Mouse (Mus musculus): ENCODE data around the gene Rtca. TPM values are rescaled to one million over a fixed set of nuclear protein-coding genes. Genes with fewer than 3 reads are reported as not detected.
A peak's percentile ranks its signal among the peaks of the same experiment; 100 is the strongest.

The Rtca gene
- polyA plus RNA-seq, 1 experiment from 2014 or later, result 59.6 TPM

- Histone ChIP-seq H3K4me1 (ENCODE audit: control insufficient read depth, insufficient read depth, low read length) (no peaks in the 10 kb centered on the region), H3K9ac (ENCODE audit: low read length) (no peak overlapping the region), H3K27me3 (ENCODE audit: control insufficient read depth, insufficient read depth, low read length) (no peaks in the 10 kb centered on the region), H3K27ac (ENCODE audit: low read length) (no peak overlapping the region), H3K4me3 (replicated peaks; ENCODE audit: low read length) (no peak overlapping the region), H3K4me2 (ENCODE audit: low read depth, low read length) (no peak overlapping the region), H3K9me3 (replicated peaks; ENCODE audit: control insufficient read depth, low read length) (no peaks in the 10 kb centered on the region), H3K36me3 (ENCODE audit: control insufficient read depth, insufficient read depth, low read length) (no peaks in the 10 kb centered on the region)
- ATAC-seq (ENCODE audit: insufficient read depth, low FRiP score), result no peak
- 76% methylated on average over 12 of the region's 12 CpGs for WGBS
Measured at GRCm38 (mm10) chr3:116520141-116520761, 12.2 kb upstream of the Rtca start.

GRCm38 (mm10) chr3:116512904-116513716 lies 5.1 kb upstream of the Rtca start, which contains the start of gene Dbt:
Dbt (plus strand) TSS chr3:116513070.
- Histone ChIP-seq H3K4me2 (ENCODE audit: low read depth, low read length) (peak within 1 kb of the TSS; percentile 63), H3K9ac (ENCODE audit: low read length) (peak within 1 kb of the TSS; percentile 80), H3K4me3 (replicated peaks; ENCODE audit: low read length) (peak within 1 kb of the TSS; percentile 76), H3K36me3 (ENCODE audit: control insufficient read depth, insufficient read depth, low read length) (no peaks in the 10 kb centered on the region), H3K27me3 (ENCODE audit: control insufficient read depth, insufficient read depth, low read length) (no peaks in the 10 kb centered on the region), H3K4me1 (ENCODE audit: control insufficient read depth, insufficient read depth, low read length) (peaks cover 7% of the 10 kb centered on the region), H3K9me3 (replicated peaks; ENCODE audit: control insufficient read depth, low read length) (no peaks in the 10 kb centered on the region), H3K27ac (ENCODE audit: low read length) (no peak within 1 kb of the TSS)
- ATAC-seq (ENCODE audit: insufficient read depth, low FRiP score), result peak; percentile 94
- WGBS, result 1% methylated on average over 36 of the region's 36 CpGs

- peak overlapping the region; percentile 63 for H3K4me2 ChIP-seq (ENCODE audit: low read depth, low read length)
- ATAC-seq (ENCODE audit: insufficient read depth, low FRiP score), result peak; percentile 11; the same call in 1 of the 2 replicates
Measured at GRCm38 (mm10) chr3:116512151-116512903, 4.3 kb upstream of the Rtca start.

GRCm38 (mm10) chr3:116495671-116496070 lies 12.3 kb downstream of the Rtca start:
- Histone ChIP-seq H3K27me3 (ENCODE audit: control insufficient read depth, insufficient read depth, low read length) (no peaks in the 10 kb centered on the region), H3K4me2 (ENCODE audit: low read depth, low read length) (no peak overlapping the region), H3K9ac (ENCODE audit: low read length) (no peak overlapping the region), H3K4me1 (ENCODE audit: control insufficient read depth, insufficient read depth, low read length) (no peaks in the 10 kb centered on the region), H3K4me3 (replicated peaks; ENCODE audit: low read length) (no peak overlapping the region), H3K27ac (ENCODE audit: low read length) (no peak overlapping the region), H3K36me3 (ENCODE audit: control insufficient read depth, insufficient read depth, low read length) (peaks cover 25% of the 10 kb centered on the region), H3K9me3 (replicated peaks; ENCODE audit: control insufficient read depth, low read length) (no peaks in the 10 kb centered on the region)
- no peak for ATAC-seq (ENCODE audit: insufficient read depth, low FRiP score)
- 86% methylated on average over 1 of the region's 1 CpGs for WGBS

More at GRCm38 (mm10) chr3:116512151-116512903, 4.3 kb upstream of the Rtca start:
- WGBS, result 39% methylated on average over 12 of the region's 12 CpGs
- Histone ChIP-seq H3K4me1 (ENCODE audit: control insufficient read depth, insufficient read depth, low read length) (peaks cover 7% of the 10 kb centered on the region), H3K36me3 (ENCODE audit: control insufficient read depth, insufficient read depth, low read length) (no peaks in the 10 kb centered on the region), H3K9ac (ENCODE audit: low read length) (peak overlapping the region; percentile 80; the same call in 1 of the 2 replicates), H3K9me3 (replicated peaks; ENCODE audit: control insufficient read depth, low read length) (no peaks in the 10 kb centered on the region), H3K4me3 (replicated peaks; ENCODE audit: low read length) (peak overlapping the region; percentile 76), H3K27me3 (ENCODE audit: control insufficient read depth, insufficient read depth, low read length) (no peaks in the 10 kb centered on the region), H3K27ac (ENCODE audit: low read length) (no peak overlapping the region)

GRCm38 (mm10) chr3:116493658-116494057 lies 14.3 kb downstream of the Rtca start:
- no peak for ATAC-seq (ENCODE audit: insufficient read depth, low FRiP score)
- H3K4me3 ChIP-seq (replicated peaks; ENCODE audit: low read length), result no peak overlapping the region
- H3K9me3 ChIP-seq (replicated peaks; ENCODE audit: control insufficient read depth, low read length), result no peaks in the 10 kb centered on the region
- no peaks in the 10 kb centered on the region for H3K27me3 ChIP-seq (ENCODE audit: control insufficient read depth, insufficient read depth, low read length)
- H3K9ac ChIP-seq (ENCODE audit: low read length), result no peak overlapping the region
- H3K36me3 ChIP-seq (ENCODE audit: control insufficient read depth, insufficient read depth, low read length), result peaks cover 27% of the 10 kb centered on the region
- H3K4me2 ChIP-seq (ENCODE audit: low read depth, low read length), result no peak overlapping the region
- H3K4me1 ChIP-seq (ENCODE audit: control insufficient read depth, insufficient read depth, low read length), result no peaks in the 10 kb centered on the region
- no peak overlapping the region for H3K27ac ChIP-seq (ENCODE audit: low read length)
- 59% methylated on average over 5 of the region's 5 CpGs for WGBS

- no peak overlapping the region for H3K9ac ChIP-seq (ENCODE audit: low read length)
- WGBS, result 95% methylated on average over 1 of the region's 1 CpGs
- H3K4me1 ChIP-seq (ENCODE audit: control insufficient read depth, insufficient read depth, low read length), result no peaks in the 10 kb centered on the region
- peaks cover 18% of the 10 kb centered on the region; the same call in 1 of the 2 replicates for H3K36me3 ChIP-seq (ENCODE audit: control insufficient read depth, insufficient read depth, low read length)
- no peak overlapping the region for H3K4me2 ChIP-seq (ENCODE audit: low read depth, low read length)
- no peak for ATAC-seq (ENCODE audit: insufficient read depth, low FRiP score)
- no peaks in the 10 kb centered on the region for H3K9me3 ChIP-seq (replicated peaks; ENCODE audit: control insufficient read depth, low read length)
- H3K27me3 ChIP-seq (ENCODE audit: control insufficient read depth, insufficient read depth, low read length), result no peaks in the 10 kb centered on the region
- H3K4me3 ChIP-seq (replicated peaks; ENCODE audit: low read length), result no peak overlapping the region
- no peak overlapping the region for H3K27ac ChIP-seq (ENCODE audit: low read length)
Measured at GRCm38 (mm10) chr3:116491923-116492454, 16.0 kb downstream of the Rtca start.

- Histone ChIP-seq H3K4me2 (ENCODE audit: low read depth, low read length) (no peak overlapping the region), H3K4me3 (replicated peaks; ENCODE audit: low read length) (no peak overlapping the region), H3K9me3 (replicated peaks; ENCODE audit: control insufficient read depth, low read length) (no peaks in the 10 kb centered on the region), H3K36me3 (ENCODE audit: control insufficient read depth, insufficient read depth, low read length) (peaks cover 17% of the 10 kb centered on the region; the same call in 1 of the 2 replicates), H3K27me3 (ENCODE audit: control insufficient read depth, insufficient read depth, low read length) (no peaks in the 10 kb centered on the region), H3K27ac (ENCODE audit: low read length) (no peak overlapping the region), H3K9ac (ENCODE audit: low read length) (no peak overlapping the region), H3K4me1 (ENCODE audit: control insufficient read depth, insufficient read depth, low read length) (no peaks in the 10 kb centered on the region)
- no peak for ATAC-seq (ENCODE audit: insufficient read depth, low FRiP score)
- WGBS, result 90% methylated on average over 5 of the region's 5 CpGs
Measured at GRCm38 (mm10) chr3:116490920-116491319, 17.1 kb downstream of the Rtca start.

GRCm38 (mm10) chr3:116483271-116483670 lies 24.7 kb downstream of the Rtca start:
- Histone ChIP-seq H3K4me1 (ENCODE audit: control insufficient read depth, insufficient read depth, low read length) (no peaks in the 10 kb centered on the region), H3K27me3 (ENCODE audit: control insufficient read depth, insufficient read depth, low read length) (no peaks in the 10 kb centered on the region), H3K4me3 (replicated peaks; ENCODE audit: low read length) (no peak overlapping the region), H3K9ac (ENCODE audit: low read length) (no peak overlapping the region), H3K36me3 (ENCODE audit: control insufficient read depth, insufficient read depth, low read length) (no peaks in the 10 kb centered on the region), H3K9me3 (replicated peaks; ENCODE audit: control insufficient read depth, low read length) (no peaks in the 10 kb centered on the region), H3K4me2 (ENCODE audit: low read depth, low read length) (no peak overlapping the region), H3K27ac (ENCODE audit: low read length) (no peak overlapping the region)
- WGBS, result 83% methylated on average over 4 of the region's 4 CpGs
- no peak for ATAC-seq (ENCODE audit: insufficient read depth, low FRiP score)

Data from stomach, embryonic 16.5 days (tissue).